Mouse (Mus musculus) olfactory bulb, adult 2 months (tissue): Measurements from ENCODE around the gene Foxs1. TPM values are rescaled to one million over a fixed set of nuclear protein-coding genes. Genes with fewer than 3 reads are reported as not detected.

Experiments
- H3K27ac ChIP-seq: fragments of 200-500 bp; 2 replicates; pipeline ENCODE4 v1.5.1; 2012; ENCODE audit warnings: low read depth, low read length; ENCODE audit not compliant: insufficient read depth
- H3K4me1 ChIP-seq: fragments of 200-500 bp; 2 replicates; pipeline ENCODE4 v1.6.1; 2012; ENCODE audit warnings: low read length; ENCODE audit not compliant: control insufficient read depth, insufficient read depth
- H3K4me3 ChIP-seq: fragments of 200-500 bp; 2 replicates; pipeline ENCODE4 v1.5.1; 2012; ENCODE audit warnings: mild to moderate bottlenecking, low read depth, low read length, moderate library complexity; ENCODE audit not compliant: insufficient read depth
- CTCF ChIP-seq: fragments of 200-500 bp; IDR thresholded peaks from 2 replicates; pipeline ENCODE4 v1.5.1; 2012; ENCODE audit warnings: low read depth, mild to moderate bottlenecking, low read length, moderate library complexity; ENCODE audit not compliant: insufficient read depth
- POLR2A ChIP-seq: fragments of 200-500 bp; IDR thresholded peaks from 2 replicates; pipeline ENCODE4 v1.6.1; 2012; ENCODE audit warnings: mild to moderate bottlenecking, low read depth, low read length, moderate library complexity; ENCODE audit not compliant: insufficient read depth
- WGBS: fragments of 180-500 bp; shearing (Covaris S2); methylation state at CpG from one replicate; pipeline ENCODE4 v1.1.7; 2018; 5-methylcytosine and 5-hydroxymethylcytosine counted together
- polyA plus RNA-seq: library from polyadenylated mRNA; stranded (reverse); fragments of >200 nt; gene quantifications from 2 replicates; pipeline ENCODE4 v1.2.4, GENCODE M21; 2012; ENCODE audit warnings: low replicate concordance; ENCODE audit not compliant: missing spikeins, insufficient read depth, insufficient read length

The Foxs1 gene
- polyA plus RNA-seq, 1 experiment = not detected

GRCm38 (mm10) chr2:152896926-152897325 lies 36.1 kb downstream of the Foxs1 start:
- H3K4me1 ChIP-seq = no peaks in the 10 kb centered on the region
- 83% methylated on average over 3 of the region's 3 CpGs for WGBS
- H3K27ac ChIP-seq = no peak overlapping the region
- TF ChIP-seq CTCF (no peak), POLR2A (no peak)
- H3K4me3 ChIP-seq = no peak overlapping the region

- no peak overlapping the region for H3K4me3 ChIP-seq
- H3K27ac ChIP-seq = no peak overlapping the region
- no peaks in the 10 kb centered on the region for H3K4me1 ChIP-seq
- TF ChIP-seq CTCF (no peak), POLR2A (no peak)
- 72% methylated on average over 9 of the region's 9 CpGs for WGBS
Observed at GRCm38 (mm10) chr2:152895834-152896233, 37.2 kb downstream of the Foxs1 start.

GRCm38 (mm10) chr2:152888774-152889173 lies 44.2 kb downstream of the Foxs1 start:
- no peak overlapping the region for H3K27ac ChIP-seq
- WGBS = 86% methylated on average over 5 of the region's 5 CpGs
- no peak for TF ChIP-seq CTCF
- TF ChIP-seq POLR2A = no peak
- H3K4me3 ChIP-seq = no peak overlapping the region
- H3K4me1 ChIP-seq = peaks cover 6% of the 10 kb centered on the region

- Histone ChIP-seq H3K27ac (no peak overlapping the region), H3K4me1 (peaks cover 6% of the 10 kb centered on the region), H3K4me3 (no peak overlapping the region)
- TF ChIP-seq POLR2A = no peak
- TF ChIP-seq CTCF = no peak
- WGBS = 85% methylated on average over 3 of the region's 3 CpGs
Observed at GRCm38 (mm10) chr2:152887230-152887629, 45.8 kb downstream of the Foxs1 start.

GRCm38 (mm10) chr2:152884101-152884645 lies 48.8 kb downstream of the Foxs1 start:
- WGBS = 57% methylated on average over 6 of the region's 6 CpGs
- TF ChIP-seq CTCF (no peak), POLR2A (no peak)

More at GRCm38 (mm10) chr2:152884101-152884645, 48.8 kb downstream of the Foxs1 start:
- Histone ChIP-seq H3K27ac (no peak overlapping the region), H3K4me3 (no peak overlapping the region), H3K4me1 (peaks cover 6% of the 10 kb centered on the region)

Other genes starting within 250 kb of the Foxs1 start
- gene Mcts2, start 246.2 kb downstream of the Foxs1 start, polyA plus RNA-seq = not detected in 2 replicates
- not detected in 2 replicates for gene Id1, start 197.0 kb downstream of the Foxs1 start, polyA plus RNA-seq
- not detected in 2 replicates for gene Cox4i2, start 179.0 kb downstream of the Foxs1 start, polyA plus RNA-seq
- gene Bcl2l1, start 101.5 kb downstream of the Foxs1 start, polyA plus RNA-seq = 296 and 622 TPM in 2 replicates
- 120 TPM in 1 of 2 replicates, not detected in the other for gene Tpx2, start 85.2 kb downstream of the Foxs1 start, polyA plus RNA-seq
- not detected in 2 replicates for gene Mylk2, start 21.9 kb downstream of the Foxs1 start, polyA plus RNA-seq
- not detected in 2 replicates for gene Dusp15, start 18.5 kb upstream of the Foxs1 start, polyA plus RNA-seq
- not detected in 2 replicates for gene Ttll9, start 29.3 kb upstream of the Foxs1 start, polyA plus RNA-seq
- not detected in 2 replicates for gene Pdrg1, start 82.2 kb upstream of the Foxs1 start, polyA plus RNA-seq
- not detected in 2 replicates for gene Xkr7, start 98.6 kb upstream of the Foxs1 start, polyA plus RNA-seq
- gene Ccm2l, start 132.7 kb upstream of the Foxs1 start, polyA plus RNA-seq = not detected in 2 replicates
- not detected in 2 replicates for gene Hck, start 175.3 kb upstream of the Foxs1 start, polyA plus RNA-seq
- not detected in 2 replicates for gene Tm9sf4, start 228.1 kb upstream of the Foxs1 start, polyA plus RNA-seq